Mouse (Mus musculus) MEL (cell line): ENCODE results near the gene Sfxn1. TPM values are rescaled to one million over a fixed set of nuclear protein-coding genes. Genes with fewer than 3 reads are reported as not detected.

Source experiments
- DNase-seq: peaks from one replicate; pipeline ENCODE4 v3.0.0; 2011; ENCODE audit warnings: low read depth, low spot score
- H3K27ac ChIP-seq: 2 replicates; pipeline ENCODE4 v1.5.1; 2012; ENCODE audit warnings: low read depth, mild to moderate bottlenecking, control low read depth, low read length, moderate library complexity; ENCODE audit not compliant: control insufficient read depth
- H3K27me3 ChIP-seq, 2 experiments: fragments of 150-350 bp in 1 of 2; sonication (generic) in 1 of 2; 2 replicates each; pipeline ENCODE4 v1.6.1; 2012; ENCODE audit warnings: low read length in 2 of 2, mild to moderate bottlenecking in 2 of 2, improper control_type of control experiment in 1 of 2, moderate library complexity in 1 of 2; ENCODE audit not compliant: insufficient read depth in 2 of 2, control insufficient read depth in 1 of 2
- H3K36me3 ChIP-seq, 2 experiments: 2 replicates each; pipeline ENCODE4 v1.6.1; 2012 to 2014; ENCODE audit warnings: low read length in 2 of 2, improper control_type of control experiment in 1 of 2, inconsistent platforms in 1 of 2, mild to moderate bottlenecking in 1 of 2; ENCODE audit not compliant: insufficient read depth in 2 of 2, control insufficient read depth in 1 of 2
- H3K4me1 ChIP-seq, 2 experiments: fragments of 150-350 bp in 1 of 2; sonication (generic) in 1 of 2; 2 replicates each; pipeline ENCODE4 v1.6.1; 2012; ENCODE audit warnings: low read length in 2 of 2, improper control_type of control experiment in 1 of 2, mild to moderate bottlenecking in 1 of 2; ENCODE audit not compliant: insufficient read depth in 2 of 2, control insufficient read depth in 1 of 2
- H3K4me3 ChIP-seq, 2 experiments: fragments of 150-350 bp in 1 of 2; sonication (generic) in 1 of 2; 2 replicates each; pipeline ENCODE4 v1.5.1; 2012; ENCODE audit warnings: low read depth in 2 of 2, low read length in 2 of 2, mild to moderate bottlenecking in 2 of 2, moderate library complexity in 2 of 2, control low read depth in 1 of 2, improper control_type of control experiment in 1 of 2; ENCODE audit not compliant: control insufficient read depth in 1 of 2, insufficient read depth in 1 of 2
- H3K79me2 ChIP-seq: 2 replicates; pipeline ENCODE4 v1.6.1; 2012; ENCODE audit warnings: mild to moderate bottlenecking, low read length, moderate library complexity; ENCODE audit not compliant: control insufficient read depth, poor library complexity, insufficient read depth
- H3K9ac ChIP-seq: 2 replicates; pipeline ENCODE4 v1.6.1; 2012; ENCODE audit warnings: low read depth, mild to moderate bottlenecking, control low read depth, low read length, moderate library complexity; ENCODE audit not compliant: control insufficient read depth, poor library complexity, severe bottlenecking
- H3K9me3 ChIP-seq: fragments of 150-350 bp; sonication (generic); replicated peaks from 2 replicates; pipeline ENCODE4 v1.6.1; 2012; ENCODE audit warnings: mild to moderate bottlenecking, low read length, improper control_type of control experiment, moderate library complexity; ENCODE audit not compliant: insufficient read depth
- BHLHE40 ChIP-seq: IDR thresholded peaks from 2 replicates; pipeline ENCODE4 v1.6.1; 2012; ENCODE audit warnings: low read depth, mild to moderate bottlenecking, inconsistent platforms, low read length, improper control_type of control experiment, borderline replicate concordance
- CHD2 ChIP-seq: IDR thresholded peaks from 2 replicates; pipeline ENCODE4 v1.6.1; 2011; ENCODE audit warnings: low read length, improper control_type of control experiment
- E2F4 ChIP-seq: IDR thresholded peaks from 2 replicates; pipeline ENCODE4 v1.6.1; 2011; ENCODE audit warnings: low read depth, low read length, improper control_type of control experiment, borderline replicate concordance
- GATA1 ChIP-seq: IDR thresholded peaks from 2 replicates; pipeline ENCODE4 v1.6.1; 2011; ENCODE audit warnings: low read depth, low read length, improper control_type of control experiment
- MXI1 ChIP-seq: IDR thresholded peaks from 2 replicates; pipeline ENCODE4 v1.6.1; 2011; ENCODE audit warnings: mild to moderate bottlenecking, low read depth, low read length, improper control_type of control experiment
- NELFE ChIP-seq: IDR thresholded peaks from 2 replicates; pipeline ENCODE4 v1.6.1; 2011; ENCODE audit warnings: low read depth, low read length, improper control_type of control experiment
- POLR2A ChIP-seq, 2 experiments: IDR thresholded peaks; 2 replicates each; pipeline ENCODE4 v1.6.1; 2011 to 2012; ENCODE audit warnings: low read length in 2 of 2, mild to moderate bottlenecking in 2 of 2, control low read depth in 1 of 2, improper control_type of control experiment in 1 of 2, low read depth in 1 of 2, moderate library complexity in 1 of 2; ENCODE audit not compliant: control insufficient read depth in 1 of 2, insufficient read depth in 1 of 2, poor library complexity in 1 of 2
- RCOR1 ChIP-seq: IDR thresholded peaks from 2 replicates; pipeline ENCODE4 v1.6.1; 2012; ENCODE audit warnings: low read depth, mild to moderate bottlenecking, inconsistent platforms, low read length, improper control_type of control experiment
- TAL1 ChIP-seq: IDR thresholded peaks from 2 replicates; pipeline ENCODE4 v1.6.1; 2012; ENCODE audit warnings: mild to moderate bottlenecking, inconsistent platforms, low read length, moderate library complexity, mixed read lengths
- TBP ChIP-seq: IDR thresholded peaks from 2 replicates; pipeline ENCODE4 v1.8.0; 2011; ENCODE audit warnings: low read depth, low read length, improper control_type of control experiment
- TCF12 ChIP-seq: IDR thresholded peaks from 2 replicates; pipeline ENCODE4 v1.6.1; 2014; ENCODE audit warnings: low read depth, mild to moderate bottlenecking, inconsistent platforms, low read length, improper control_type of control experiment, moderate library complexity
- USF1 ChIP-seq: IDR thresholded peaks from 2 replicates; pipeline ENCODE4 v1.6.1; 2014; ENCODE audit warnings: low read depth, mild to moderate bottlenecking, inconsistent platforms, low read length, improper control_type of control experiment, moderate library complexity
- polyA plus RNA-seq, 2 experiments: library from polyadenylated mRNA; stranded (reverse) in 1 of 2; unstranded in 1 of 2; fragments of >175 nt in 1 of 2; fragments of >200 nt in 1 of 2; gene quantifications; 2 replicates each; pipeline versions ENCODE4 v1.2.1 to v1.2.4; 2012; ENCODE audit warnings: low replicate concordance in 2 of 2, low read depth in 1 of 2; ENCODE audit not compliant: insufficient read length in 2 of 2, insufficient read depth in 1 of 2, missing spikeins in 1 of 2
- total RNA-seq: library from RNA; depleted of rRNA; stranded (reverse); fragments of 300-350 nt; gene quantifications from 2 replicates; pipeline ENCODE4 v1.2.3, GENCODE M21; 2012

Sfxn1 gene
- total and polyA plus RNA-seq, 3 experiments, result 42.8 to 74.6 TPM; not detected in 1

DNA sequence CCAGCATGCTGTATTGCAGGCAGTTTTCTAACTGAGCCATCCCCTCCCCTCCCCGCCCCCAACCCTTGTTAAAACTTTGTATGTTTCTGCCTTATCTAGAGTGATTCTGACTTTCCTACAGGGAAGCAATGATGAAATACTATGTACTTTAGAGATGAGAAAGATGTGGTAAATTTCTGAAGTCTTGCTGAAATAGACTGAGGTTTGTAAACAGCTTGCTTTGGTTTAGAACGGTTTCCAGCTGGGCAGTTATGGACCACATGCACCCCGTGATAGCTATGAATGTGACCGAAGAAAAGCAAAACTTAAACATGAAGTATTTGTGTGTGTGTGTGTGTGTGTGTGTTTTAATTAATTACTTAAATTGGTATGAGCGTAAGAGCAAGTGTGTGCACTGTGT, 13.2 kb downstream of the Sfxn1 start:
- H3K79me2 ChIP-seq, result peaks cover 25% of the 10 kb centered on the region
- H3K4me1 ChIP-seq, result peaks cover 13 to 26% of the 10 kb centered on the region in 2 experiments
- no peak overlapping the region for H3K9ac ChIP-seq
- H3K4me3 ChIP-seq, result no peak overlapping the region
- no peaks in the 10 kb centered on the region for H3K27me3 ChIP-seq
- no peak for DNase-seq
- peaks cover 27 to 37% of the 10 kb centered on the region in 2 experiments for H3K36me3 ChIP-seq
- H3K27ac ChIP-seq, result no peak overlapping the region
- no peaks in the 10 kb centered on the region for H3K9me3 ChIP-seq
- TF ChIP-seq MXI1 (no peak), NELFE (no peak), BHLHE40 (no peak), CHD2 (no peak), TAL1 (no peak), TBP (no peak), E2F4 (no peak)
- TF ChIP-seq, all 39 proteins: peak for 0

DNA sequence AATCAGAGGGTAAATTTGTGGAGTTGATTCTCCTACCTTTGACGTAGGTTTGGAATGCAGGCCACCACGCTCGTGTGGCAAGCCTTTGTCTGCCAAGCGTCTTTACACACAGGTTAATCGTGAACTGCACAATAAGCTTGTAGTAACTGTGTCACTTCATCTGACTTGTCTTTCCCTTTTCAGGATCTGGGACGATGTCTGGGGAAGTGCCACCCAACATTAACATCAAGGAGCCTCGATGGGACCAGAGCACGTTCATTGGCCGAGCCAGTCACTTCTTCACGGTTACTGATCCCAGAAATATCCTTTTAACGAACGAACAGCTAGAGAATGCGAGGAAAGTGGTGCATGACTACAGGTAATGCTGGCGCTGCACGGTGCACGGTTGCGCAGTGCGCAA, 13.6 kb downstream of the Sfxn1 start:
- no peak for TF ChIP-seq RCOR1
- H3K79me2 ChIP-seq, result peaks cover 21% of the 10 kb centered on the region
- peaks cover 11 to 21% of the 10 kb centered on the region in 2 experiments for H3K4me1 ChIP-seq

DNA sequence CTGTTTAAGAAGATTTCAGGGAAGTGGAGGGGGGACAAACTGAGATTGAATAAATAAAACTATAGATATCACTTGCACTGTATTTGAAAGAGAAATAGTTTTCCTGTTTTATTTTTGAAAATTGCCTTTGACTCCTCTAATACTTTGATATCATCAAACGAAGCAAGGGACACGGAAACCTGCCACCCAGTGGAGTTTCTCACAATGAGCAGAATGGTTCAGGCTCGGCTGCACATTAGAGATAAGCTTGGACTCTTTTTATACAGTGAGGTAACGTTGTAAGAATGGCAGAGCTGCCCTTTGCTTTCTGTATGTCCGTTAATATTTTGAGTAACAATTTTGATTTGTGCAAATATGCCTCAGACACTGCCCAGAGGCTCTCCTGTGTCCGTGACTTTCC, 20.1 kb downstream of the Sfxn1 start:
- DNase-seq, result no peak
- H3K4me3 ChIP-seq, result no peak overlapping the region
- H3K27ac ChIP-seq, result no peak overlapping the region
- no peak overlapping the region for H3K9ac ChIP-seq
- H3K4me1 ChIP-seq, result no peaks in the 10 kb centered on the region
- TF ChIP-seq TCF12, result no peak
- TF ChIP-seq USF1, result no peak
- no peaks in the 10 kb centered on the region for H3K79me2 ChIP-seq
- H3K27me3 ChIP-seq, result no peaks in the 10 kb centered on the region
- peaks cover 0 to 50% of the 10 kb centered on the region in 2 experiments; a peak in 2 of 4 replicates for H3K36me3 ChIP-seq
- no peaks in the 10 kb centered on the region for H3K9me3 ChIP-seq

More for the DNA sequence above, 13.6 kb downstream of the Sfxn1 start:
- Histone ChIP-seq H3K27ac (no peak overlapping the region), H3K27me3 (no peaks in the 10 kb centered on the region), H3K9me3 (no peaks in the 10 kb centered on the region), H3K36me3 (peaks cover 23 to 39% of the 10 kb centered on the region in 2 experiments), H3K4me3 (no peak overlapping the region), H3K9ac (no peak overlapping the region)
- no peak for DNase-seq

DNA sequence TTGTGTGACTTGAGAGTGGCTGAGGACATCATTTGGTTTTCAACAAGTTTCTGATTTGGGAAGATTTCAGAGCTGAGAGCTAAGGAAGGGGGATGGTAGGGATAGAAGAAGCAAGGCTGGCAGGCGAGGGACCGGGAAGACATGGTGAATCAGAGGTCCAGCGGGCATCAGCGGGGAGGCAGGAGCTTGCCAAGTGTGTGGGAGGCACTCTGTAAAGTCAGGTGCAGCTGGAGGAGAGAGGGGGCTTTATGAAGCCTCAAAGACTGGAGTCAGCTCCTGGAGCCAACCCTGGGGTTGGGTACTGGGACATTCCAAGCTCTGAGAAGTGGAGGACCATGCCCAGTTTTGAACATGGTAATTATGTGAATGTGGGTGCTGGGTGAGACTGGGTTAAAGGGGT, 22.7 kb downstream of the Sfxn1 start:
- no peak overlapping the region for H3K9ac ChIP-seq
- no peak overlapping the region for H3K27ac ChIP-seq
- H3K4me3 ChIP-seq, result no peak overlapping the region
- no peaks in the 10 kb centered on the region for H3K27me3 ChIP-seq
- H3K79me2 ChIP-seq, result no peaks in the 10 kb centered on the region
- TF ChIP-seq POLR2A (IDR thresholded peaks at IDR 0.05; ENCODE audit: control insufficient read depth in 1 of 2, insufficient read depth in 1 of 2, low read depth in 1 of 2, low read length in 2 of 2, poor library complexity in 1 of 2) (0 out of 4 replicates have a peak, but pooled peaks of 1 of the 2 experiments have one; percentile 15), GATA1 (no peak)
- TF ChIP-seq, all 39 proteins: peak for 1
- H3K9me3 ChIP-seq, result no peaks in the 10 kb centered on the region
- DNase-seq, result no peak
- H3K36me3 ChIP-seq, result peaks cover 0 to 41% of the 10 kb centered on the region in 2 experiments; a peak in 2 of 4 replicates
- no peaks in the 10 kb centered on the region for H3K4me1 ChIP-seq
